Mouse (Mus musculus) lung, adult 2 months (tissue): ENCODE results near the gene Usp6nl.

Experiments
- CTCF ChIP-seq: fragments of 200-500 bp; IDR thresholded peaks from 2 replicates; pipeline ENCODE4 v1.5.1; 2011; ENCODE audit warnings: mild to moderate bottlenecking, low read length, control low read depth; ENCODE audit not compliant: insufficient read depth
- POLR2A ChIP-seq: fragments of 200-500 bp; IDR thresholded peaks from 2 replicates; pipeline ENCODE4 v1.6.1; 2011; ENCODE audit warnings: low read depth, mild to moderate bottlenecking, control low read depth, low read length, borderline replicate concordance; ENCODE audit errors: extremely low read depth

DNA sequence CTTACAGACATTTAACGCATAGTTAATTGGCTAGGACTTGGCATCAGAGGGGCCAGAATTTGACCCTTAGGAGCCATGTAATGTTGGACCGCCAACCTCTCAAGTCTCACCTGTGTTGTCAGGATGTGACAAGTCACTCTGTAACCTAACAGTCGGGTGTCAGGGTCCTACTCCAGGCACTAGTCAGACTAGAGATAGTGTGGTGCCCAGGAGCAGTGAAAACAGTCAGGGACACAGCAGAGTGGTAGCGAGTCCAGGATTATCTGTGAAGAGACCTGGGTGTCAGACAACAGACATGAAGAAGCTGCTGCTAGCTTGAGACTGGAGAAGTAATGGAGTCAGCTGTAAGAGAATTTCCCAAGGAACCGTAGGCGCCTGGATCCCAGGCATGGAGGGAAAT, 45.0 kb downstream of the Usp6nl start:
- TF ChIP-seq POLR2A (no peak), CTCF (no peak)
